Mouse (Mus musculus) lung, postnatal 0 days (tissue): ENCODE data around the gene Vipr1.

ENCODE experiments used
- CTCF ChIP-seq: IDR thresholded peaks from 2 replicates; pipeline ENCODE4 v1.5.1; 2016; ENCODE audit warnings: antibody characterized with exemption, mild to moderate bottlenecking
- EP300 ChIP-seq: IDR thresholded peaks from 2 replicates; pipeline ENCODE4 v1.6.1; 2016; ENCODE audit warnings: antibody characterized with exemption, mild to moderate bottlenecking, control low read depth

DNA sequence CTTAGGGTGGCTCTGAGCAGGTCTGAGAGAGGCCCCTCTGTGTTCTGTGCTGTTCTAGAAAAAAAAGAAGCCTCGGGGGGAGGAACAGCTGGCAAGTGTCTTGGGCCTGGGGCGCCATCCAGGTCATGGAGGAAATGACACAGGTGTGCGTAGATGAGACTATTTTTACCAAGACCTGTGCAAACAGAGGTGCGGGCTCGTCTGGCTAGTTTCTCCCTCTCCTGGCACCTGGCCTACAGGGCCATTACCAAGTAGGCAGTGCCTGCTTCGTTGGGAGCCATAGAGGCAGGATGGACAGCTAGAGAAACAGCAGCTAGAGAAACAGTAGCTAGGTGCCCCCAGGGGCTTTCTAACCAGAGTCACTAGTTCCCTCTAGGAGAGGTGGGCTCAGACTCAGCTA lies 9.2 kb upstream of the Vipr1 start:
- no peak for TF ChIP-seq EP300
- TF ChIP-seq CTCF, result no peak
